Mouse (Mus musculus): ENCODE measurements around the gene Slc39a9. TPM values are rescaled to one million over a fixed set of nuclear protein-coding genes. Genes with fewer than 3 reads are reported as not detected.

Gene Slc39a9
- polyA plus RNA-seq, 1 experiment from 2014 or later: 23.8 TPM

DNA sequence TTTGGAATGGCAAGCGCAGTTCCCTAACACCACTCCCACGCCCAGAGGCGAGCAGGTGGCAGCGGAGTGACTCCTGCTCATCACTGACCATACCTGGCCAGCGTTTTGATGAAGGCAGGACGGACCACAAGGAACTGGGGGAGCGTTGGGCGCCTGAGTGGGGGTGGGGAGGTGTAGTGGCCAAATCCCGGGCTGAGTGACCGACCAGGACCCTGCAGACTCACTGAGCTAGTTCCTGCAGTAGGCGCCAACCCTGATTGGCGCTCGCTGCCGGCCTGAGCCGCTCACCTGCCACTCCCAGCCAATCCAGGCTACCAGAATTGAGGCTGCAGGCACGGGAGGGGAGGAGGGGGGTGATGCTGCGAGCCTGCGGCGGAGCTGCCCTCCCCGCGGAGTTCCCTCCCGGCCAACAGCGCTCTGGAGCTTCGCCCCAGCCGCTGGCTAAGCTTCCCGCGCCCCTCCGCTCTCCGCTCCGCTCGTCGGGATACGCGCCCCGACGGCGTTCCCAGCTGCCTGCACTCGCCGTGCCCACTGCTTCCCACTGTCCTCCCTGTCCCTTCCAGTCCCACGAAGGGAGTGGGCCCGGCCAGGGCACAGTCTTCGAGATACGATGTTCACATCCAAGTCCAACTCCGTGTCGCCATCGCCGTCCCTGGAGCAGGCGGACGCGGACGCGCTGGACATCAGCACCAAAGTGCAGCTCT, 48.7 kb downstream of the Slc39a9 start, which contains the start of gene Plekhd1:
Gene Plekhd1 (plus strand): TSS at position 323 of the 704 bp plus-strand sequence.
- peak; percentile 73; the same call in 1 of the 2 replicates for ATAC-seq (ENCODE audit: insufficient number of reproducible peaks, low FRiP score, low TSS enrichment, low read depth)
- H3K9ac ChIP-seq (ENCODE audit: low read length): no peak within 1 kb of the TSS
- H3K9me3 ChIP-seq (ENCODE audit: control insufficient read depth, low read length): no peaks in the 10 kb centered on the region
- peaks cover 39% of the 10 kb centered on the region for H3K27me3 ChIP-seq (ENCODE audit: control insufficient read depth, insufficient read depth, low read length)
- H3K4me3 ChIP-seq (ENCODE audit: low read depth, low read length): peak within 1 kb of the TSS; percentile 34
- peaks cover 7% of the 10 kb centered on the region for H3K4me1 ChIP-seq (ENCODE audit: control insufficient read depth, insufficient read depth, low read length)
- DNase-seq (ENCODE audit: low spot score): peak; percentile 65
- H3K36me3 ChIP-seq (ENCODE audit: control insufficient read depth, insufficient read depth, low read length): no peaks in the 10 kb centered on the region
- H3K27ac ChIP-seq (replicated peaks; ENCODE audit: low read depth, low read length): no peak within 1 kb of the TSS
- H3K4me2 ChIP-seq (ENCODE audit: low read depth, severe bottlenecking): peak within 1 kb of the TSS; percentile 51
- WGBS: 2% methylated on average over 39 of the region's 52 CpGs

- peaks cover 7% of the 10 kb centered on the region for H3K4me1 ChIP-seq (ENCODE audit: control insufficient read depth, insufficient read depth, low read length)
- WGBS: 44% methylated on average over 2 of the region's 2 CpGs
- no peak overlapping the region for H3K4me2 ChIP-seq (ENCODE audit: low read depth, severe bottlenecking)
- H3K27ac ChIP-seq (replicated peaks; ENCODE audit: low read depth, low read length): no peak overlapping the region
- ATAC-seq (ENCODE audit: insufficient number of reproducible peaks, low FRiP score, low TSS enrichment, low read depth) (no peak), DNase-seq (ENCODE audit: low spot score) (no peak)
- no peak overlapping the region for H3K4me3 ChIP-seq (ENCODE audit: low read depth, low read length)
- peaks cover 39% of the 10 kb centered on the region for H3K27me3 ChIP-seq (ENCODE audit: control insufficient read depth, insufficient read depth, low read length)
- no peak overlapping the region for H3K9ac ChIP-seq (ENCODE audit: low read length)
- no peaks in the 10 kb centered on the region for H3K36me3 ChIP-seq (ENCODE audit: control insufficient read depth, insufficient read depth, low read length)
- H3K9me3 ChIP-seq (ENCODE audit: control insufficient read depth, low read length): no peaks in the 10 kb centered on the region
Measured at GRCm38 (mm10) chr12:80693700-80694099, 50.0 kb downstream of the Slc39a9 start.

GRCm38 (mm10) chr12:80695004-80695403, 51.3 kb downstream of the Slc39a9 start:
- no peak for DNase-seq (ENCODE audit: low spot score)
- 71% methylated on average over 3 of the region's 3 CpGs for WGBS
- H3K9me3 ChIP-seq (ENCODE audit: control insufficient read depth, low read length): no peaks in the 10 kb centered on the region
- no peaks in the 10 kb centered on the region for H3K36me3 ChIP-seq (ENCODE audit: control insufficient read depth, insufficient read depth, low read length)
- no peak overlapping the region for H3K4me2 ChIP-seq (ENCODE audit: low read depth, severe bottlenecking)
- peaks cover 39% of the 10 kb centered on the region for H3K27me3 ChIP-seq (ENCODE audit: control insufficient read depth, insufficient read depth, low read length)
- H3K27ac ChIP-seq (replicated peaks; ENCODE audit: low read depth, low read length): no peak overlapping the region
- no peak overlapping the region for H3K9ac ChIP-seq (ENCODE audit: low read length)
- no peak for ATAC-seq (ENCODE audit: insufficient number of reproducible peaks, low FRiP score, low TSS enrichment, low read depth)
- peaks cover 7% of the 10 kb centered on the region for H3K4me1 ChIP-seq (ENCODE audit: control insufficient read depth, insufficient read depth, low read length)
- no peak overlapping the region for H3K4me3 ChIP-seq (ENCODE audit: low read depth, low read length)

- ATAC-seq (ENCODE audit: insufficient number of reproducible peaks, low FRiP score, low TSS enrichment, low read depth): no peak
- H3K36me3 ChIP-seq (ENCODE audit: control insufficient read depth, insufficient read depth, low read length): no peaks in the 10 kb centered on the region
- no peaks in the 10 kb centered on the region for H3K9me3 ChIP-seq (ENCODE audit: control insufficient read depth, low read length)
- 84% methylated on average over 5 of the region's 5 CpGs for WGBS
- no peak for DNase-seq (ENCODE audit: low spot score)
- H3K9ac ChIP-seq (ENCODE audit: low read length): no peak overlapping the region
- H3K4me1 ChIP-seq (ENCODE audit: control insufficient read depth, insufficient read depth, low read length): no peaks in the 10 kb centered on the region
- no peak overlapping the region for H3K27ac ChIP-seq (replicated peaks; ENCODE audit: low read depth, low read length)
- no peak overlapping the region for H3K4me3 ChIP-seq (ENCODE audit: low read depth, low read length)
- no peak overlapping the region for H3K4me2 ChIP-seq (ENCODE audit: low read depth, severe bottlenecking)
- peaks cover 9% of the 10 kb centered on the region for H3K27me3 ChIP-seq (ENCODE audit: control insufficient read depth, insufficient read depth, low read length)
Measured at GRCm38 (mm10) chr12:80698526-80699143, 55.0 kb downstream of the Slc39a9 start.

DNA sequence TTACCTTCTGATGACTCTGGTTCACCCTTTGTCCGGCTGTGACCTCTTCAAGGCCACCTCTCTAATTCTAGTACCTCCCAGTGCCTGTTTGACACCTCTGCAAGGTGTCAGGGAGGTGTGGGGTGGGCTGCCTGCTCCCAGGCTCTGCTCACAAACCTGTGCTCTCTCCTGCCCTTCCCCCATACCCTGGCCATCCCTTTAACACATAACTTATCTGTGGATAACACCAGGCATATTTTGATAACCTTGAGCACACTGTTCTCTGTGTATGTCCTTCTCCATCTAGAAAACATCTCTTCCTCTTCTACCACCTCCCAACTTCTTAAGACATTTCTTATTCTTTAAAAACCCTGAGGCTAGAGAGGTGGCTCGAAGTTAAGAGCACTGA, 55.5 kb downstream of the Slc39a9 start:
- 58% methylated on average over 2 of the region's 2 CpGs for WGBS
- no peak overlapping the region for H3K4me2 ChIP-seq (ENCODE audit: low read depth, severe bottlenecking)

GRCm38 (mm10) chr12:80701332-80701731, 57.6 kb downstream of the Slc39a9 start:
- Histone ChIP-seq H3K4me1 (ENCODE audit: control insufficient read depth, insufficient read depth, low read length) (no peaks in the 10 kb centered on the region), H3K27me3 (ENCODE audit: control insufficient read depth, insufficient read depth, low read length) (no peaks in the 10 kb centered on the region), H3K36me3 (ENCODE audit: control insufficient read depth, insufficient read depth, low read length) (no peaks in the 10 kb centered on the region), H3K4me3 (ENCODE audit: low read depth, low read length) (no peak overlapping the region), H3K9me3 (ENCODE audit: control insufficient read depth, low read length) (no peaks in the 10 kb centered on the region), H3K27ac (replicated peaks; ENCODE audit: low read depth, low read length) (no peak overlapping the region), H3K9ac (ENCODE audit: low read length) (no peak overlapping the region), H3K4me2 (ENCODE audit: low read depth, severe bottlenecking) (no peak overlapping the region)
- DNase-seq (ENCODE audit: low spot score) (no peak), ATAC-seq (ENCODE audit: insufficient number of reproducible peaks, low FRiP score, low TSS enrichment, low read depth) (no peak)
- WGBS: 80% methylated on average over 7 of the region's 7 CpGs

More for the DNA sequence above, 55.5 kb downstream of the Slc39a9 start:
- H3K36me3 ChIP-seq (ENCODE audit: control insufficient read depth, insufficient read depth, low read length): no peaks in the 10 kb centered on the region
- no peaks in the 10 kb centered on the region for H3K4me1 ChIP-seq (ENCODE audit: control insufficient read depth, insufficient read depth, low read length)
- peaks cover 6% of the 10 kb centered on the region; the same call in 1 of the 2 replicates for H3K27me3 ChIP-seq (ENCODE audit: control insufficient read depth, insufficient read depth, low read length)
- no peak overlapping the region for H3K4me3 ChIP-seq (ENCODE audit: low read depth, low read length)
- ATAC-seq (ENCODE audit: insufficient number of reproducible peaks, low FRiP score, low TSS enrichment, low read depth) (no peak), DNase-seq (ENCODE audit: low spot score) (no peak)
- no peak overlapping the region for H3K9ac ChIP-seq (ENCODE audit: low read length)
- H3K9me3 ChIP-seq (ENCODE audit: control insufficient read depth, low read length): no peaks in the 10 kb centered on the region
- H3K27ac ChIP-seq (replicated peaks; ENCODE audit: low read depth, low read length): no peak overlapping the region

DNA sequence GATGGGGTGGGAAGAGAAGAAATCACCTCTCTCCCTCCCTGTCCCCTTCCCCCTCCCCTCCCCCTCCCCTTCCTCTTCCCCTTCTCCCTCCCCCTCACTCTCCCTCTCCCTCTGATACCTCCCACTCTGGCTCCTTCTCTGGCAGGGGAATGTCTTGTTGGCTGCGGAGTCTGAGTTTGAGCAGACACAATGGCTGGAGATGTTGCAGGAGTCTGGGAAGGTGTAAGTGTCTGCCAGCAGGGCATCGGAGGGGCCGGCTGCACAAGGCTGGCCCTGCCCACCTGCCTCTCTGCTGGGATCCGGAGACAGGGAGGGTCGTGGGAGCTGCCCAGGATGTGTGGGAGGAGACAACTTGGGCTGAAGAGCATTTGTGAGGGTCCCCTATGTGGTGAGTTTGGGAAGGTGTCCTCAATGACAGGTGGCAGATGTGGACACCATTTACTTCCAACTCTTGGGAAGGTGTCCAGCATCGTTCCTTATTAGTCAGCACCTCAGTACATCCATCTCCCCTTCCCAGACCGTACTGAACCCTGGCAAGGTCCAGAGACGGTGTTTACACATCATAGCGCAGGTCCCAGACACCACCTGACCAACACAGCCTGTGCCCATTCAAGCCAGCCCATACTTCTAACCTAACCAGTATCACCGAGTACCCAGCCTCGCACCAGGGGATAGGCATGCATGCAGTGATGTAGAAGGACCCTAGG, 62.7 kb downstream of the Slc39a9 start:
- Histone ChIP-seq H3K36me3 (ENCODE audit: control insufficient read depth, insufficient read depth, low read length) (no peaks in the 10 kb centered on the region), H3K9me3 (ENCODE audit: control insufficient read depth, low read length) (no peaks in the 10 kb centered on the region), H3K4me1 (ENCODE audit: control insufficient read depth, insufficient read depth, low read length) (no peaks in the 10 kb centered on the region), H3K4me2 (ENCODE audit: low read depth, severe bottlenecking) (no peak overlapping the region), H3K27me3 (ENCODE audit: control insufficient read depth, insufficient read depth, low read length) (no peaks in the 10 kb centered on the region), H3K27ac (replicated peaks; ENCODE audit: low read depth, low read length) (no peak overlapping the region), H3K4me3 (ENCODE audit: low read depth, low read length) (no peak overlapping the region), H3K9ac (ENCODE audit: low read length) (no peak overlapping the region)
- WGBS: 49% methylated on average over 11 of the region's 11 CpGs
- DNase-seq (ENCODE audit: low spot score) (no peak), ATAC-seq (ENCODE audit: insufficient number of reproducible peaks, low FRiP score, low TSS enrichment, low read depth) (no peak)

GRCm38 (mm10) chr12:80706915-80707604, 63.4 kb downstream of the Slc39a9 start:
- H3K36me3 ChIP-seq (ENCODE audit: control insufficient read depth, insufficient read depth, low read length): no peaks in the 10 kb centered on the region
- 62% methylated on average over 6 of the region's 6 CpGs for WGBS
- ATAC-seq (ENCODE audit: insufficient number of reproducible peaks, low FRiP score, low TSS enrichment, low read depth): no peak

More at GRCm38 (mm10) chr12:80706915-80707604, 63.4 kb downstream of the Slc39a9 start:
- Histone ChIP-seq H3K27me3 (ENCODE audit: control insufficient read depth, insufficient read depth, low read length) (no peaks in the 10 kb centered on the region), H3K9me3 (ENCODE audit: control insufficient read depth, low read length) (no peaks in the 10 kb centered on the region), H3K4me3 (ENCODE audit: low read depth, low read length) (no peak overlapping the region), H3K4me2 (ENCODE audit: low read depth, severe bottlenecking) (no peak overlapping the region), H3K9ac (ENCODE audit: low read length) (no peak overlapping the region), H3K4me1 (ENCODE audit: control insufficient read depth, insufficient read depth, low read length) (no peaks in the 10 kb centered on the region), H3K27ac (replicated peaks; ENCODE audit: low read depth, low read length) (no peak overlapping the region)
- DNase-seq (ENCODE audit: low spot score): no peak
